Mouse (Mus musculus) embryo, embryonic 10 days (tissue): Measurements from ENCODE around the gene Frmd7.

ENCODE experiments used
- DNase-seq: peaks from one replicate; pipeline ENCODE4 v3.0.0-alpha.2; 2015; ENCODE audit warnings: low spot score

The Frmd7 gene

GRCm38 (mm10) chrX:50942610-50943009, at the start of gene Frmd7:
TSS of gene Frmd7 (minus strand) at chrX:50942710.
- DNase-seq: no peak

GRCm38 (mm10) chrX:50991324-50991723, 48.8 kb upstream of the Frmd7 start:
- no peak for DNase-seq

- no peak for DNase-seq
Measured at GRCm38 (mm10) chrX:50989940-50990339, 47.4 kb upstream of the Frmd7 start.

- DNase-seq: no peak
Measured at GRCm38 (mm10) chrX:50988581-50988980, 46.1 kb upstream of the Frmd7 start.

GRCm38 (mm10) chrX:50978428-50978827, 35.9 kb upstream of the Frmd7 start:
- DNase-seq: no peak

GRCm38 (mm10) chrX:50972145-50972544, 29.6 kb upstream of the Frmd7 start:
- no peak for DNase-seq

GRCm38 (mm10) chrX:50969907-50970306, 27.4 kb upstream of the Frmd7 start:
- no peak for DNase-seq

GRCm38 (mm10) chrX:50968157-50968932, 25.8 kb upstream of the Frmd7 start:
- DNase-seq: peak; percentile 35

GRCm38 (mm10) chrX:50965157-50965556, 22.6 kb upstream of the Frmd7 start:
- no peak for DNase-seq

GRCm38 (mm10) chrX:50962955-50963354, 20.4 kb upstream of the Frmd7 start:
- DNase-seq: no peak

GRCm38 (mm10) chrX:50948633-50949032, 6.1 kb upstream of the Frmd7 start:
- DNase-seq: no peak

GRCm38 (mm10) chrX:50948116-50948515, 5.6 kb upstream of the Frmd7 start:
- DNase-seq: no peak

GRCm38 (mm10) chrX:50937117-50937516, 5.4 kb downstream of the Frmd7 start:
- no peak for DNase-seq

- no peak for DNase-seq
Measured at GRCm38 (mm10) chrX:50930309-50930708, 12.2 kb downstream of the Frmd7 start.

GRCm38 (mm10) chrX:50926893-50927545, 15.5 kb downstream of the Frmd7 start:
- DNase-seq: no peak

GRCm38 (mm10) chrX:50924629-50925364, 17.7 kb downstream of the Frmd7 start:
- peak; percentile 53 for DNase-seq

- DNase-seq: no peak
Measured at GRCm38 (mm10) chrX:50918754-50919153, 23.8 kb downstream of the Frmd7 start.

GRCm38 (mm10) chrX:50917389-50917788, 25.1 kb downstream of the Frmd7 start:
- DNase-seq: peak; percentile 52

- no peak for DNase-seq
Measured at GRCm38 (mm10) chrX:50909915-50910314, 32.6 kb downstream of the Frmd7 start.

- no peak for DNase-seq
Measured at GRCm38 (mm10) chrX:50903497-50903896, 39.0 kb downstream of the Frmd7 start.

GRCm38 (mm10) chrX:50887999-50888398, 54.5 kb downstream of the Frmd7 start:
- DNase-seq: no peak

- DNase-seq: no peak
Measured at GRCm38 (mm10) chrX:50874246-50875002, 68.1 kb downstream of the Frmd7 start.
